Mouse (Mus musculus) yolk sac, embryonic 10.5 days (tissue): ENCODE data around the gene Psmd11.

Source experiments
- DNase-seq: peaks from one replicate; pipeline ENCODE4 v3.0.0-alpha.2; 2017; ENCODE audit warnings: low spot score

Gene Psmd11

DNA sequence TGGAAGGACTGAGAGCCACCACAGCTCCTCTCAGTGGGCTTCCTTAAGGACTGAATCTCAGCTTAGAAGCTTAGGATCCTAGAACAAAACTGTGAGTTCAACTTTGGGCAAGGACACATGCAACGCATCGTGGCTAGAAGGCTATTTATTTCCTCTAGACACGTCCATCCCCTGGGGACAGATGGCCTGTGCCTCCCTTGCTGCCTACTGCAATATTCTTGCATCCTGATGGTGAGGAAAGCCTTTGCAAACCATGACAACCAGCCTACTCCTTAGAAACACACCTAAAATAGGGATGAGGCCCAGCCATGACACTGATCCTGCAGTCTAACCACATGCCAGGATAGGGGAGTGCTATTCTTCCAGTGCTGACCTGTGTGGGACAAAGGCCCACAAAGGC is 77.2 kb downstream of the Psmd11 start:
- no peak for DNase-seq

DNA sequence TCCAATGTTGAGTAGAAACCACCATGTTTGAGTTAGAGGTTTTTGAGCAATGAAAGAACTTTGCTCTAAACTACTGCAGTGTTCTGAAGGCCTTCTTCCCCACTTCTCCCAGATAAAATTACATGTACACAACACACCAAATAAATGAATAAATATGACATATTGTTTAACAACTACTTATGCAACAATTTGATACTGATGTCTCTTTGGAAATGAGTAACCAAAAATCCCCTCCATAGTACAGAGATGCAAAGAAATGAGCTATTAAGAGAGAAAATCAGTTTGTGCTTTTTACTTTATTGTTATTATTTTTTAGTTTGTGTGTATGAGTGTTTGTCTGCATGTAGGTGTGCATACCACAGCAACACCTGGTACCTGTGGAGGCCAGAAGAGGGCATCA is 78.1 kb downstream of the Psmd11 start:
- no peak for DNase-seq

DNA sequence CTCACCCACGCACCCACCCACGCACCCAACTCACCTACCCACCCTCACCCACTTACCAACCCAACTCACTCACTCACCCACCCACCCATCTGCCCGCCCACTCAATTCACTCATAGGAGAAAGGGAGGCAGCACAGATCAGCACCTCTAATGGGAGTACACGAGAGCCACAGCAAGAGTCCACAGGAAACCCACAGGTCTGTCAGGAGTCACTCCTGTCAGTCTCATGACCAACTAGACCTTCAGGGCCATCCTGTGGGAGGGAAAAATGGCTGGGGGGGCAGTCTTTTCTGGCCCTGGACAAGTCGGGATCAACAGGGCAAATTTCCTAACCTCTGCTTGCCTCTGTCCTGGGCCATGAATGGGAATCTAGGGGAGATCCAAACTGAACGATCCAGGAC is 79.4 kb downstream of the Psmd11 start:
- no peak for DNase-seq

GRCm38 (mm10) chr11:80508361-80509175 is 80.2 kb downstream of the Psmd11 start:
- no peak for DNase-seq

DNA sequence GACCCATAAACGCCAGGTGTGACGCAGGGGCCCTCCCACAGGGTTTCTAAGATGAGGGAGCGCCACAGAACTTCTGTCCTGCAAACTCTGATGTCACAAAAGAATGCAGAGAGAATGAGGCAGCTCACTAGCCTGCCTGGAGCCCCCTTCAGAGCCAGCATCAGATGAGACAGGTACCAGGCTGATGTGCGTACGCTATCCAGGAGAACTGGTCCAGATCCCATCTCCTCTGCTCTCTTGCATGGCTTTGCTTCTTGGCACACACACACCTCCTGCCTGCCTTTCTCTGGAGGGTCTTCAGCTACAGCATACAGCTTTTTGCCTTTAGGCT is 80.7 kb downstream of the Psmd11 start:
- no peak for DNase-seq

- DNase-seq = no peak
Observed at GRCm38 (mm10) chr11:80510124-80510523, 81.7 kb downstream of the Psmd11 start.

DNA sequence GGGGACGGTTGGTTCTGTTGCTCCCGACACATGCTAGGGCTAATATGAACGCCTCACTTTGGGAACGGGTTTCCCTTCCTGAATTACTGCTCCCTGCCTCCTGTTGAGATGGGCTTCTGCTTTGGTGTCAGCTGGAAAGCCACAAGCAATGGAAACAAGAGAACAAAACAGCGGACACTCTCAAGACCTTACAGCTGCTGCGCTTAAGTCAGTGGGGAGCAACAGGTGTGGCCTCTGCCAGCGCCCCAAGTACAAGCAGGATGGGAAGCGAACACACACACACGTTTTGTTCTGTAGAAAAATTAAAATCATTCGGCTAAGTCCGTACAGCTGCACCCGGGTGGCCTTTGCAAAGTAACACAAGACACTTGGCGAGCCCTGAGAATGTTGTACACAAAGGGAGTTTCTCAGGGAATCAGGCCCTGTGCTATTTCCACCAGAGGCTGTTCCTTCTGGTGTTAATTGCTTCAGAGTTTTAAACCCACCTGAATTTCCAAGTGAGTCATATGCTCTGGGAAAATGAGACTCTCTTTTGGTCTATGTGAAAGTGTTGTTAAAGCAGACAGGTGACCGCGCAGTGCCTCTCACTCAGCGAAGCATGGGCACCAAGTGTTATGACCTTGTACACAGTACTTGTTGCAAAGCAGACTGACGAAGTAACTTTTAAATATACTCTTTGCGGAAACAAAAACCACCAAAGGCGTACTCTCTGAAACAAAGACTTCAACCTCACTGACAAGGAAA is 84.1 kb downstream of the Psmd11 start:
- DNase-seq = no peak

GRCm38 (mm10) chr11:80513796-80514195 is 85.4 kb downstream of the Psmd11 start:
- DNase-seq = no peak

GRCm38 (mm10) chr11:80515346-80515745 is 86.9 kb downstream of the Psmd11 start:
- no peak for DNase-seq

GRCm38 (mm10) chr11:80515895-80516294 is 87.5 kb downstream of the Psmd11 start:
- DNase-seq = no peak

GRCm38 (mm10) chr11:80518421-80519367 is 90.3 kb downstream of the Psmd11 start:
- DNase-seq = no peak

DNA sequence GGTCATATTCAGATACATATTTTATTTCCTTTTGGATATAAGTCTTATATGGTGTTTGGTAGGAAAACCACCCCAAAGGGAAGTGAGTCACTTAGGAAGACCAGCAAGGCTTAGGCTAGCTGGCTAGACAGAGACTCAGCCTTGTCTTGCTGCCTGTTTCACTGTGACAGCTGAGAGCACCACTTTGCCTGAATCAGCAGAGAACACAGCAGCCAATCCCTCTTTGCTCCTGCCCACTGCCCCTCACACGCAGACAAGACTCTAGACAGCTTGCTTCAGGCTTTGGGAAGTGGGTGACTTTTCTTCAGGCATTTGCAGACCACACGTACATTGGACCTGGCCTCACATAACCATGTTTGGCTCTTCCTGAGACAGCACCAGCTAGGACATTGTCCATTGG is 92.7 kb downstream of the Psmd11 start:
- DNase-seq = no peak
